Mouse (Mus musculus): Measurements from ENCODE around the gene Dnaja1. TPM values are rescaled to one million over a fixed set of nuclear protein-coding genes. Genes with fewer than 3 reads are reported as not detected.

Gene Dnaja1
- 370 and 388 TPM in 2 replicates for polyA plus RNA-seq (2014; fragmentation: Nextera tagmentation; extraction: Ambion mirVana)

DNA sequence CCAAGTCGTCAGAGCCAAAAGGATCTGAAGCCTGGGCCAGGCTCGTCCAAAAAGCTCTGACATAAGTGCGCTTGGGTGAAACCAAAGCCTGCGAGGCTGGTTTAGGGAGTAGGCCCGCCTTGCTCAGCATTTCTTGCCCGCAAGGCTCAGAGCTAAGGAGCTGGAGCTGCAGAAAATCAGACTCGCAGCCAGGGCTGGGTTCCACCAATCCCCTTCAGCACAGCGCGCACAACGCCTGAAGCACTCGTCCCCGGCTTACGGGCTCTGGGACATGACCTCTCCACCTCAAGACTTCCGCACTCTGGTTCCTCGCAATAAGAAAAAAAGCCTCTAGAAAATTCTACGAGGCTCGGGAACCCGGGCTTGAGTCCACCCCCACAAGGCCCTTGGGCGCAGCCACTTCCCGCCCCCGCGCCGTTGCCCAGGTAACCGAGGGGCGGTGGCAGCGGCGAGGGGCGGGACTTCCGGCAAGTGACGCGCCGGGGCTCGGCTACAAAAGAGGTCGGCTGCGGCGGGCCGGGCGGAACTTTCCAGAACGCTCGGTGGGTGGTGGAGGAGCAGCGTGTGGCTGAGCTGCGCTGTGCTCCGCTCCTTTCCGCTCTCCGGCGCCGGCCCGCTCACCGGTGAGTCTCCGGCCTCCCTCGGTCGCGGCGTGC lies at the start of gene Dnaja1:
Gene Dnaja1, plus strand, starts transcription at position 140 of the 656 bp plus-strand sequence.
- peak; percentile 94 for ATAC-seq (ENCODE audit: insufficient number of reproducible peaks, insufficient read depth, low FRiP score, low read depth)
- Histone ChIP-seq H3K4me2 (replicated peaks; ENCODE audit: low read depth, low read length) (peak within 1 kb of the TSS; percentile 79), H3K9me3 (ENCODE audit: control insufficient read depth, low read depth, low read length) (no peaks in the 10 kb centered on the region), H3K27me3 (ENCODE audit: control insufficient read depth, insufficient read depth, low read length) (no peaks in the 10 kb centered on the region), H3K27ac (ENCODE audit: low read length) (peak within 1 kb of the TSS; percentile 100), H3K36me3 (ENCODE audit: control insufficient read depth, insufficient read depth, low read length) (peaks cover 27% of the 10 kb centered on the region), H3K4me3 (ENCODE audit: low read depth, low read length) (peak within 1 kb of the TSS; percentile 89), H3K4me1 (ENCODE audit: control insufficient read depth, insufficient read depth, low read length) (peaks cover 18% of the 10 kb centered on the region), H3K9ac (replicated peaks; ENCODE audit: low read depth, low read length) (peak within 1 kb of the TSS; percentile 97)
- under 1% methylated on average over 43 of the region's 54 CpGs for WGBS

DNA sequence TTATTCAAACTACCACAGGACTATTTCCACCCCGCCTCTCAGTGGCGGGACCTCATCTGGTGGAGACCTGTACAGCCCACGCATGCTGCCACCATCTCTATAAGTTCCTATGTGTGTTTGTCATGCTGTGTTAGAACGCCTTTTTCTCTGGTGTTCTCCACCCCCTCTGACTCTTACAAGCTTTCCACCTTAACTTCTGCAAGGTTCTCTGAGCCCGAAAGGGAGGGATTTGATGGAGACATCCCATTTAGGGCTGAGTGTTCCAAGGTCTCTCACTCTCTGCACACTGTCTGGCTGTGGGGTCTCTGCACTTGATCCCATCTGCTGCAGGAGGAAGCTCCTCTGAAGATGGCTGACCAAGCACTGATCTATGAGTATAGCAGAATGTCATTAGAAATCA lies 48.4 kb upstream of the Dnaja1 start:
- Histone ChIP-seq H3K9me3 (ENCODE audit: control insufficient read depth, low read depth, low read length) (no peaks in the 10 kb centered on the region), H3K4me3 (ENCODE audit: low read depth, low read length) (no peak overlapping the region), H3K9ac (replicated peaks; ENCODE audit: low read depth, low read length) (no peak overlapping the region), H3K4me1 (ENCODE audit: control insufficient read depth, insufficient read depth, low read length) (peaks cover 4% of the 10 kb centered on the region; the same call in 1 of the 2 replicates), H3K4me2 (replicated peaks; ENCODE audit: low read depth, low read length) (no peak overlapping the region), H3K27me3 (ENCODE audit: control insufficient read depth, insufficient read depth, low read length) (no peaks in the 10 kb centered on the region), H3K36me3 (ENCODE audit: control insufficient read depth, insufficient read depth, low read length) (no peaks in the 10 kb centered on the region), H3K27ac (ENCODE audit: low read length) (no peak overlapping the region)
- 92% methylated on average over 5 of the region's 5 CpGs for WGBS
- no peak for ATAC-seq (ENCODE audit: insufficient number of reproducible peaks, insufficient read depth, low FRiP score, low read depth)

DNA sequence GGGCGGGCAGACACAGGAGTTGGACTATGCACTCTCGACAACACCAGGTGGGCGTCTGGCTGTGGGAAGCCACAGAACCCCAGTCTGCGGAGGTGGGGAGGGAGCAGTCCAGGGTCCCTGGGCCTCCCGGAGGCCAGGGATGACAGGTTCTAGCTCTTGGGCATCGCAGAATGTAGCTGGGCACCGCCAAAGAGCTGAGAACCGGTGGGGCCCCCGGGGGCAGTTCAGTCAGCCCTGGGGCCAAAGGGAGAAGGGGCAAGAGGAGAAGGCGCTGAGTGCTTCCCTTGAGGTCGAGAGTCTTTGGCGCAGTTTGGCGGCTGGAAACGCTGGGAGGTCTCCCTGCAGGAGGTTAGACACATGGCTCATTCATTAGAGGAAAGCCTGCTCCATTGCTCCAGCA lies 45.6 kb upstream of the Dnaja1 start:
- WGBS = 22% methylated on average over 14 of the region's 14 CpGs
- no peak overlapping the region for H3K4me3 ChIP-seq (ENCODE audit: low read depth, low read length)
- peaks cover 4% of the 10 kb centered on the region; the same call in 1 of the 2 replicates for H3K4me1 ChIP-seq (ENCODE audit: control insufficient read depth, insufficient read depth, low read length)
- no peaks in the 10 kb centered on the region for H3K9me3 ChIP-seq (ENCODE audit: control insufficient read depth, low read depth, low read length)
- no peak overlapping the region for H3K27ac ChIP-seq (ENCODE audit: low read length)
- no peak for ATAC-seq (ENCODE audit: insufficient number of reproducible peaks, insufficient read depth, low FRiP score, low read depth)
- H3K36me3 ChIP-seq (ENCODE audit: control insufficient read depth, insufficient read depth, low read length) = no peaks in the 10 kb centered on the region
- H3K9ac ChIP-seq (replicated peaks; ENCODE audit: low read depth, low read length) = no peak overlapping the region
- H3K4me2 ChIP-seq (replicated peaks; ENCODE audit: low read depth, low read length) = no peak overlapping the region
- H3K27me3 ChIP-seq (ENCODE audit: control insufficient read depth, insufficient read depth, low read length) = no peaks in the 10 kb centered on the region

DNA sequence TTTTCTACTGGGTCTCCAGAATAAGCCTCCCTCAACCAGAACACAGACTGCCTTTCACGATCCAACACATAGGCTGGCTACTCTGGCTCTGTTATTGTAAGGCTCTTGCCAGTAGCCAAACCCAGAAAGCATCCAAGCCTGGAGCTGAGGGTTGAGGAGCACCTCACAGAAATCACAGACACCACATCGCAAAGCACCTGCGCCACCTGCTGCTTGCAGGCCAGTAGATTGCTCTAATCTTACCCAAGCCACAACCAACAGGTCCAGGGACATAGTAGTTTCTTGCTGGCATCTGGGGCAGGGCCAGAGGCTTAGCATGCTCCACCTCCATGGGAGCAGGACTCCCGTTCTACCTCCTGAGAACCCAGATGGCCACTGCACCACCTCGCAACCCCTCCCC lies 44.8 kb upstream of the Dnaja1 start:
- Histone ChIP-seq H3K36me3 (ENCODE audit: control insufficient read depth, insufficient read depth, low read length) (no peaks in the 10 kb centered on the region), H3K9me3 (ENCODE audit: control insufficient read depth, low read depth, low read length) (no peaks in the 10 kb centered on the region), H3K4me2 (replicated peaks; ENCODE audit: low read depth, low read length) (no peak overlapping the region), H3K27me3 (ENCODE audit: control insufficient read depth, insufficient read depth, low read length) (no peaks in the 10 kb centered on the region), H3K4me1 (ENCODE audit: control insufficient read depth, insufficient read depth, low read length) (peaks cover 4% of the 10 kb centered on the region; the same call in 1 of the 2 replicates), H3K27ac (ENCODE audit: low read length) (no peak overlapping the region), H3K9ac (replicated peaks; ENCODE audit: low read depth, low read length) (no peak overlapping the region), H3K4me3 (ENCODE audit: low read depth, low read length) (no peak overlapping the region)
- 37% methylated on average over 5 of the region's 5 CpGs for WGBS
- peak; percentile 35; the same call in 1 of the 2 replicates for ATAC-seq (ENCODE audit: insufficient number of reproducible peaks, insufficient read depth, low FRiP score, low read depth)

DNA sequence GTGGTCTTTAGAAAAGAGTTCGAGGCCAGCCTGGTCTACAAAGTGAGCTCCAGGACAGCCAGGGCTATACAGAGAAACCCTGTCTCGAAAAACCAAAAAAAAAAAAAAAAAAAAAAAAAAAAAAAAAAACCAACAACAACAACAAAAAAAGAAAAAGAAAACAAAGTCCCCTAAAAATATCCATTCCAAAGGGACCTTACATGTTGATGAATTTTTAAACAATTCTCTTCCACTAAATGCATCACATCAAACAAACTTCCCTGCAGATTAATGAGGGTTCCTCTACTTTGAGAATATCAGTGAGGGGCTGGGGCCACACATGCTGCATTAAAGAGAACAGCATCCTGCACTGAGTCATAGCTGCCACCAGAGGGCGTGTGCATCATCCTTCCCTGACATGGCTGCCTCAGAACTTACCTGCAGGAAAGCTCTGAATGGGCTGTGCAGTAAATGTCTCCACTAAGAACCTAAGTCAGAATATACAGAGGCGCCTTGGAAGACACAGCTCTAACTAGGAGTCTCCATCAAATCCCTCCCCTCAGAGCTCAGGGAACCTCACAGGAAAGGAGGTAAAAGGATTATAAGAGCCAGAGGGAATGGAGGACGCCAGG lies 41.6 kb upstream of the Dnaja1 start:
- Histone ChIP-seq H3K9ac (replicated peaks; ENCODE audit: low read depth, low read length) (no peak overlapping the region), H3K4me2 (replicated peaks; ENCODE audit: low read depth, low read length) (no peak overlapping the region), H3K9me3 (ENCODE audit: control insufficient read depth, low read depth, low read length) (no peaks in the 10 kb centered on the region), H3K36me3 (ENCODE audit: control insufficient read depth, insufficient read depth, low read length) (no peaks in the 10 kb centered on the region), H3K27me3 (ENCODE audit: control insufficient read depth, insufficient read depth, low read length) (no peaks in the 10 kb centered on the region), H3K4me3 (ENCODE audit: low read depth, low read length) (no peak overlapping the region), H3K27ac (ENCODE audit: low read length) (no peak overlapping the region), H3K4me1 (ENCODE audit: control insufficient read depth, insufficient read depth, low read length) (peaks cover 4% of the 10 kb centered on the region; the same call in 1 of the 2 replicates)
- no peak for ATAC-seq (ENCODE audit: insufficient number of reproducible peaks, insufficient read depth, low FRiP score, low read depth)
- WGBS = 54% methylated on average over 5 of the region's 5 CpGs

DNA sequence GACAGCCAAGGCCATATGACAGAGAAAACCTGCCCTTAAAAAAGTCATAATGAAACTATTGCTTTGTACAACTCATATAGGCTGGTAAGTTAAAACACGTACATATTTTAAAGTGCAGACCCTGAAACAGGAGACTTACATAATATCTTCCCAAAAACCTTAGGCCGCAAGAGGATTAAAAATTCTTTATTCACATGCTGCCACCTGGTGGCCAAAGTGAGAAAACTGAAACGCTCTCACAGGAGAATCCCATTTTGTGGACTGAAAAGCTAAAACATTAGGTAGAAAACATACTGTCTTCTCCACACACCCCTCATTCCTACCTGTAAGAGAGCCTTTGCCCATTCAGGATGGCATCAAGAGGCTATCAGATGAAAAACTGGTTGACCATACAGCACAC lies 40.0 kb upstream of the Dnaja1 start:
- ATAC-seq (ENCODE audit: insufficient number of reproducible peaks, insufficient read depth, low FRiP score, low read depth) = no peak
- peaks cover 6% of the 10 kb centered on the region; the same call in 1 of the 2 replicates for H3K36me3 ChIP-seq (ENCODE audit: control insufficient read depth, insufficient read depth, low read length)
- no peak overlapping the region for H3K27ac ChIP-seq (ENCODE audit: low read length)
- no peak overlapping the region for H3K4me3 ChIP-seq (ENCODE audit: low read depth, low read length)
- no peaks in the 10 kb centered on the region for H3K4me1 ChIP-seq (ENCODE audit: control insufficient read depth, insufficient read depth, low read length)
- no peak overlapping the region for H3K9ac ChIP-seq (replicated peaks; ENCODE audit: low read depth, low read length)
- no peaks in the 10 kb centered on the region for H3K9me3 ChIP-seq (ENCODE audit: control insufficient read depth, low read depth, low read length)
- 18% methylated on average over 3 of the region's 3 CpGs for WGBS
- H3K27me3 ChIP-seq (ENCODE audit: control insufficient read depth, insufficient read depth, low read length) = no peaks in the 10 kb centered on the region
- H3K4me2 ChIP-seq (replicated peaks; ENCODE audit: low read depth, low read length) = no peak overlapping the region

DNA sequence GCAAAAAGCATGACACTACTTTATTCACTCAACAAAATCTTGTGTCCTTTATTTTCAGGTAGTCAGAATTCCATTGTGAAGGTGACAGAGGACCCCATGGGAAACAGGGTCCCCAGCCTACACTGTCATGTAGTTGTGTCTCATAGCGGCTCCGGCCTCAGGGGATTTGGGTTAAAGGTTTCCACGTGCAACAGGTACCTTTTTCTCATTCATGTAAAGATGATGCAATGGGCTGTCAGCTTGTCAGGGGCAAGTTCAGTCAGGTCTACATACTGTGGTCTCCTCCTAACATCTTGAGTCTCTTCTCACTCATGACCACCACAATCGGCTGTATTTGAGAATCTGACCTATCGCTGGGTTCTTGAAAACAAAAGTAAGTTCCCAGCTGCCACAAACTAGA lies 39.6 kb upstream of the Dnaja1 start:
- H3K4me1 ChIP-seq (ENCODE audit: control insufficient read depth, insufficient read depth, low read length) = no peaks in the 10 kb centered on the region
- 86% methylated on average over 5 of the region's 5 CpGs for WGBS
- H3K36me3 ChIP-seq (ENCODE audit: control insufficient read depth, insufficient read depth, low read length) = peaks cover 6% of the 10 kb centered on the region; the same call in 1 of the 2 replicates
- no peaks in the 10 kb centered on the region for H3K9me3 ChIP-seq (ENCODE audit: control insufficient read depth, low read depth, low read length)
- H3K9ac ChIP-seq (replicated peaks; ENCODE audit: low read depth, low read length) = no peak overlapping the region
- no peak overlapping the region for H3K4me2 ChIP-seq (replicated peaks; ENCODE audit: low read depth, low read length)
- no peak overlapping the region for H3K4me3 ChIP-seq (ENCODE audit: low read depth, low read length)
- H3K27ac ChIP-seq (ENCODE audit: low read length) = no peak overlapping the region
- no peaks in the 10 kb centered on the region for H3K27me3 ChIP-seq (ENCODE audit: control insufficient read depth, insufficient read depth, low read length)
- ATAC-seq (ENCODE audit: insufficient number of reproducible peaks, insufficient read depth, low FRiP score, low read depth) = no peak

DNA sequence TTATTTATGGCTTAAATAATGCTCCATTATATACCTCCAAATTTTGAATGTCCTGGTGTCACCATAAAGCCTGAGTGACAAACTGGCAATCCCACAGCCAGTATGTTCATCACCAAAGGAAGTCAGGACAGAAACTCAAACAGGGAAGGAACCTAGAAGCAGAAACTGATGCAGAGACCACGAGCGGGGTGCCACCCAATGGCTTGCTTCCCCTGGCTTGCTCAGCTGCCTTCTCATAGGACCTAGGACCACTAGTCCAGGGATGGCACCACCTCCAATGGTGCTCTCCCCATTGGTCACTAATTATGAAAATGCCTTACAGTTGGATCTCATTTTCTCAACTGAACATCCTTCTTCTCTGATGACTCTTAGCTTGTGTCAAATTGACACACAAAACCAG lies 38.6 kb upstream of the Dnaja1 start:
- no peak overlapping the region for H3K4me3 ChIP-seq (ENCODE audit: low read depth, low read length)
- peaks cover 8% of the 10 kb centered on the region; the same call in 1 of the 2 replicates for H3K36me3 ChIP-seq (ENCODE audit: control insufficient read depth, insufficient read depth, low read length)
- H3K27me3 ChIP-seq (ENCODE audit: control insufficient read depth, insufficient read depth, low read length) = no peaks in the 10 kb centered on the region
- H3K4me1 ChIP-seq (ENCODE audit: control insufficient read depth, insufficient read depth, low read length) = no peaks in the 10 kb centered on the region
- ATAC-seq (ENCODE audit: insufficient number of reproducible peaks, insufficient read depth, low FRiP score, low read depth) = no peak
- H3K27ac ChIP-seq (ENCODE audit: low read length) = no peak overlapping the region
- H3K9me3 ChIP-seq (ENCODE audit: control insufficient read depth, low read depth, low read length) = no peaks in the 10 kb centered on the region
- no peak overlapping the region for H3K9ac ChIP-seq (replicated peaks; ENCODE audit: low read depth, low read length)
- H3K4me2 ChIP-seq (replicated peaks; ENCODE audit: low read depth, low read length) = no peak overlapping the region
- WGBS = 94% methylated on average over 2 of the region's 2 CpGs

Measured in stomach, embryonic 14.5 days (tissue).